Mouse (Mus musculus) MEL-GATA-1-ER (cell line): ENCODE data around the gene Ppa1.
"Not testable (repeated sequence)": the region's sequence is repeated elsewhere in the genome, so short reads cannot be mapped to it uniquely, and the experiment has no call there.

Source experiments
- DNase-seq: peaks from one replicate; pipeline ENCODE4 v3.0.0-alpha.2; 2012; ENCODE audit warnings: low read depth; ENCODE audit errors: extremely low read depth

Gene Ppa1

GRCm38 (mm10) chr10:61647790-61648736 is at the start of gene Ppa1:
Gene Ppa1 (plus strand): TSS chr10:61648552.
- DNase-seq = peak; percentile 56

GRCm38 (mm10) chr10:61599556-61600114 is 48.7 kb upstream of the Ppa1 start:
- no peak for DNase-seq

GRCm38 (mm10) chr10:61602283-61603033 is 45.9 kb upstream of the Ppa1 start:
- peak; percentile 58 for DNase-seq

- no peak for DNase-seq
Measured at GRCm38 (mm10) chr10:61604376-61605065, 43.8 kb upstream of the Ppa1 start.

GRCm38 (mm10) chr10:61605381-61605780 is 43.0 kb upstream of the Ppa1 start:
- not testable (repeated sequence) for DNase-seq

- peak; percentile 28 for DNase-seq
Measured at GRCm38 (mm10) chr10:61605851-61606250, 42.5 kb upstream of the Ppa1 start.

- DNase-seq = no peak
Measured at GRCm38 (mm10) chr10:61608233-61608632, 40.1 kb upstream of the Ppa1 start.

- DNase-seq = no peak
Measured at GRCm38 (mm10) chr10:61610650-61611235, 37.6 kb upstream of the Ppa1 start.

- no peak for DNase-seq
Measured at GRCm38 (mm10) chr10:61614311-61614710, 34.0 kb upstream of the Ppa1 start.

GRCm38 (mm10) chr10:61618528-61618927 is 29.8 kb upstream of the Ppa1 start:
- peak; percentile 27 for DNase-seq

GRCm38 (mm10) chr10:61621681-61622080 is 26.7 kb upstream of the Ppa1 start:
- no peak for DNase-seq

- DNase-seq = not testable (repeated sequence)
Measured at GRCm38 (mm10) chr10:61623874-61624273, 24.5 kb upstream of the Ppa1 start.

GRCm38 (mm10) chr10:61624771-61625170 is 23.6 kb upstream of the Ppa1 start:
- DNase-seq = no peak

GRCm38 (mm10) chr10:61625381-61626257 is 22.7 kb upstream of the Ppa1 start:
- DNase-seq = no peak

GRCm38 (mm10) chr10:61626551-61626950 is 21.8 kb upstream of the Ppa1 start:
- DNase-seq = no peak

- no peak for DNase-seq
Measured at GRCm38 (mm10) chr10:61627195-61627937, 21.0 kb upstream of the Ppa1 start.

- DNase-seq = no peak
Measured at GRCm38 (mm10) chr10:61627938-61628250, 20.5 kb upstream of the Ppa1 start.

GRCm38 (mm10) chr10:61632445-61632844 is 15.9 kb upstream of the Ppa1 start:
- DNase-seq = no peak

- no peak for DNase-seq
Measured at GRCm38 (mm10) chr10:61637055-61637454, 11.3 kb upstream of the Ppa1 start.
